Mouse (Mus musculus) gastrocnemius, adult 8-10 months (tissue): ENCODE measurements around the gene Ccdc7a. TPM values are rescaled to one million over a fixed set of nuclear protein-coding genes. Genes with fewer than 3 reads are reported as not detected.
"Not testable (repeated sequence)": the region's sequence is repeated elsewhere in the genome, so short reads cannot be mapped to it uniquely, and the experiment has no call there.

Source experiments
- DNase-seq, 2 experiments: peaks; one replicate each; pipeline ENCODE4 v3.0.0; 2022; ENCODE audit warnings: low spot score in 2 of 2
- total RNA-seq, 4 experiments: library from RNA; stranded (reverse); gene quantifications; 2 replicates each; pipeline ENCODE4 v1.2.4; 2022

The Ccdc7a gene
- total RNA-seq: not detected

DNA sequence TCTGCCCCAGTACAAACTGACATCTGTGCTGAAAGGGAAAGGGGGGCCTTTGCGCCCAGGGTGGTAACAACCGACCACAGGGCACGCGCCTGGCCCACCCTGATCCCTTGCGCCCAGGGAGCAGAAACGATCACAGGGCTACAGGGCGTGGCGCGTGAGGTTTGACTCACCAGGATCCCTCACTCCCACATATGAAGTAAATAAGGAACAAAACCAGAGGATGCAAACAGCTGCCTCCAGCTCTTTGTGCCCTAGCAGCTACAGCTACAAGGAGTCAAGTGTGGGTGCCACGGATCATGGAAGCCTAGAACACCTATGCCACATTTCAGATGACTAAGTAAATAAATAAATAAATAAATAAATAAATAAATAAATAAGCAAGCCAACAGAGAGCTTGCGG lies at the start of gene Ccdc7a:
TSS of gene Ccdc7a (minus strand) at position 101 of the 400 bp plus-strand sequence.
- not testable (repeated sequence) for DNase-seq

DNA sequence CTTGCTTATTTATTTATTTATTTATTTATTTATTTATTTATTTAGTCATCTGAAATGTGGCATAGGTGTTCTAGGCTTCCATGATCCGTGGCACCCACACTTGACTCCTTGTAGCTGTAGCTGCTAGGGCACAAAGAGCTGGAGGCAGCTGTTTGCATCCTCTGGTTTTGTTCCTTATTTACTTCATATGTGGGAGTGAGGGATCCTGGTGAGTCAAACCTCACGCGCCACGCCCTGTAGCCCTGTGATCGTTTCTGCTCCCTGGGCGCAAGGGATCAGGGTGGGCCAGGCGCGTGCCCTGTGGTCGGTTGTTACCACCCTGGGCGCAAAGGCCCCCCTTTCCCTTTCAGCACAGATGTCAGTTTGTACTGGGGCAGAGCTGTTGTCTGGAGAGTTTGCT lies 1.5 kb upstream of the Ccdc7a start, which contains the start of gene Ccdc7b:
TSS of gene Ccdc7b (plus strand) at position 301 of the 400 bp plus-strand sequence.
- DNase-seq: not testable (repeated sequence)

DNA sequence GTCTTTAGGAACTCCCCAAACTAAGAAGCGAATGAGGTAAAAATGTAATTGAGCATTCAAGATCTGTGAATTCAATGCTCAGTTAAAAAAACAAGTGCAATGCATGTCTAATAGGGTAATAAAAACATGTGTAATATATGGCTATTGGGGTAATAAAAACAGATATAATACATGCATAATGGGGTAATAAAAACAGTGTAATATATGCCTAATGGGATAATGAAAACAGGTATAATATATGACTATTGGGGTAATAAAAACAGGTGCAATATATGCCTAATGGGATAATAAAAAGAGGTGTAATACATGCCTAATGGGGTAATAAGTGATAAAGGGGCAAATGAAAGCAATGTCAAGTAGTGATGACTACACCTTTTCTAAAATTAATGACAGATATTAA lies 73.9 kb downstream of the Ccdc7a start:
- no peak for DNase-seq

DNA sequence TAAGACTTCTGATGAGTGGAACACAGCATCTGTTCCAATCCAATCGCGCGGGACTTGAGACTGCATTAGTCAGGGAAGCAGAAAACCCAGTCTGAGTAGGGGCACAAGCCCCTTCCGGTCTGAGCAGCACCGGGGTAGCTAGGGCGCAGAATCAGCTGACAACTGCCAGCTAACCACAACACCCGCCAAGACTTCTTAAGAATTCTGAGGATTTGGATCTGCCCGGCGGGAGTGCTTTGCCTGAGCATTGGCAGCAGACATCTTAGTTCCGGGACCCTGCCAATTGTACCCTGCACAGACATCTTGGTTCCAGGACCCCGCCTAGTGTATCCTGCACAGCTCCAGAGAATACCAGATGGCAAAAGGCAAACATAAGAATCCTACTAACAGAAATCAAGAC lies 116.4 kb downstream of the Ccdc7a start:
- DNase-seq: not testable (repeated sequence)

DNA sequence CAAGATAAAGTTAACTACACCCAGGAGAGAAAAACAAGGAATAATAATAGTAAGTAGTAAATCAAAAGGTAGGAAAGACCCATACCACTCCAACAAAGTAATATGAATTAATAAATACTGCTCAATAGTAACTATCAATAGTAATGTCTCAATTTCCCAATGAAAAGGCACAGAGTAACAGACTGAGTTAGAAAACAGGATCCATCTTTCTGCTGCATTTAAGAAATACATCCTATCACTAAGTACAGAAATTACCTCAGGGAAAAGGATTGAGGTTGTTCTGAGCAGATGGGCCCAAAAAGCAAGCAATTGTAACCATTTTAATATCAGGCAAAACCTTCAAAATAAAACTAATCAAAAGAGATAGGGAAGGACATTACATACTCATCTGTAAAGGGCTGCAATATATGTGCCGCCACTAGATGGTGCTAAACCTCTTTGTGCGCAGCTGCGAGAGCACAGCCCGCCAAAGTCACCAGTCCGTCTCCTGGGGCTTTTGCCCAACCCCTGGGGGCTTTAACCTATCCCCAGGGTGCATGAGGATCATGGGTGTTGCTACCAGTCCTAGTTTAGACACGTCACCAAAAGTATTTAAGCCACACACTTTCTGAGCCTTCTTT lies 124.2 kb downstream of the Ccdc7a start:
- peak in 1 of 2 experiments; percentile 20 for DNase-seq

DNA sequence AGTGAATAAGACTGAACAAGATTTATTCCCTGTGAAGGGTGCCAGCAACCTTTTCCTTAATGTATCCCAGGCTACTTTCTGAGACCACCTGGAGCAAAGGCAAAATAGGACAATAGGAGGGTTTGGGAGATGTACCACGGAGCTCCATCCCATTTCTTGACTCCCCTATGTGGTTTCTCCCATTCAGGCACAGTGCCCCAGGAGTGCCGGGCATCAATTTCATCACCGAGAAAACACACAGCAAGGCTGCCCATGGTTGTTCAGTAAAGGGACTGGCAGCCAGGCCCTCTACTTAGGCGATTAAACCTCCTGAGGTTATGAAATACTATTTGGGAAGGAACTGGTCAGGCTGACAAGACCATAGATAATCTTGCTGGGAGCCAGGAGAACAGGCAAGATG lies 131.9 kb downstream of the Ccdc7a start:
- no peak for DNase-seq

DNA sequence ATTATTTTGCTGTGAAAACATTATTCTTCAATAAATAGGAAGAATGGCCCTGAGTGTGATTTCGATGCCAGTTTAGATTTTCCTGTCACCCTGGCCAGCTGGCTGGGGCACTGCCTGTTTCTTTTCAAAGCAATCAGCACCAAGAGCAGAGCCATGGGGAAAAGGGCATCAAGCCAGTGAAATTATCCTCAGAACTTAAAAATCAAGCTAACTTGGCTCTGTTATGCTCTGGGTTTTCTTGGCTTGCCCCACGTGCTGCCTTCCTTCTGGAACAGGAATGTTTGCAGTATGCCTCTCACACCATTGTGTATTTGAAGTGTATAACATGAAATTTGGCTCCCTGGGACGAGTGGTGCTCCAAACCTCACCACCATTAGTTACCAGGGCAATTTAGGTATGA lies 182.6 kb downstream of the Ccdc7a start:
- no peak for DNase-seq

DNA sequence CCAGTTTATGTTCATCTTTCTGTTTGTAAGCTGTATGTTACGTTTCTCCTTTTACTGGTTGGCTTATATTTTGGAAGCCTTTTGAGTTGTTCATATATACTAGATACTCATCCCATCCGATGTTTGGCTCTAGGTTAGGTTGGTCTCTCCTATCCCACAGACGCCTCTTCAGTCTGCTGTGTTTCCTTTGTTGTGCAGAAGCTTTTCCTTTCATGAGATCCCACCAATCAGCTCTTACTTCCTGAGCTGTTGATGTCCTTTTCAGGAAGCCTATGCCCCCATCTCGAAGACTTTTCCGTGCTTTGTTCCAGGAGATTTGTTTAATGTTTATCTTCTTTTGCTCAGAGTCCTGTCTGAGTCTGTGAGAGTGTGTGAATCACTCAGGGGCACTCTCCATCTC lies 221.6 kb downstream of the Ccdc7a start:
- DNase-seq: no peak

DNA sequence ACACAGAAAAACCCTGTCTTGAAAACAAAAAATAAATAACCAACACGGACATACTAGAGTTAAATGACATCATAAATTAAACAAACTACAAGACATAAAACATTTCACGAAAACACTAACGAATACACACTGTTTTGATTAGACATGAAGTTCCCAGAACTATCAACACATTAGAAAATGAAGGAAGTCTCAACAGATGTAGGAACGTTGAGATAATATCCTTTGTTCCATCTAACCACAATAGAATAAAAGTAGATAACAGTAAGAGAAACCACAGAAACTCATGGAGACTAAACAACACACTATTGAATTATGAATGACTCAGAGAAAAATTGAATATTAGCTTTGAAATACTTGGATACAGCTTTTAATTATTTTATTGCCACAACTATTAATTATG lies 252.8 kb downstream of the Ccdc7a start:
- no peak for DNase-seq

DNA sequence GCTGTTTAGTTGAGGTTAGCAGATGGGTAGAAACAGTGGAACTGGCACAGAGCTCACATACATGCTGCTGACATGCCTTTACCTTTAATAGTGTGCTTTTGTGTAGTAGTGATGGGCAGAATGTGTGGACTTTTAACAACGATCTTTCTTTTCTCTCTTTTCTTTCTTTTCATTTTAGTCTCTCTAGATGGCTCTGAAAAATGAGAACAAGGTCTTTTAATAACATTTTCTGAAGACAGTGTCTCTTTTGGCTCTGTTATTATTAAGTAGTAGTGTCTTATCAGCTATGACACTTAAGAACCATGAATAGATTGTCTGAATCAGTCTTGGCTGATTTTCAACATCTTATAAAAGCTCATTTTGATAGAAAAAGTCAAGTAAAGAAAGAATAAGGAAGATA lies 266.7 kb downstream of the Ccdc7a start, which contains the start of gene Gm3952:
TSS of gene Gm3952 (minus strand) at position 101 of the 400 bp plus-strand sequence.
- no peak for DNase-seq

DNA sequence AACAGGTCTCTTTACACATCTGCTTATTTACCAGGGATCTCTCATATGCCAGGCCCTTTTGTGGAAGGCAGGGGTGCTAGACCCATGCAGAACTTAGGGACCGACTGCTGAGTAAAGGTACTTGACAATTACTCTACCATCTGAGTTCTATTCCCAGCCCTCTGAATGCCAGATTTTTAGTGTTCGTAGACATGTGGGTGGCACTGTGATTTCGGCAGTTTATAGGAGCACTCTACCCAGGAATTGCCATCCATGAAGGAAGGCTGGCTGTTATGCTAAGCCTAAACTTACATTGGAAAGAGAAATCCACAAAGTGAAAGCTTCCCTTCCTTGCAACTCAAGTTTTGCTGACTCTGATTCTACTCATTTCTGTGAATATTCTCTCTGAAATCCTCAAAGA lies 329.6 kb downstream of the Ccdc7a start:
- DNase-seq: no peak

DNA sequence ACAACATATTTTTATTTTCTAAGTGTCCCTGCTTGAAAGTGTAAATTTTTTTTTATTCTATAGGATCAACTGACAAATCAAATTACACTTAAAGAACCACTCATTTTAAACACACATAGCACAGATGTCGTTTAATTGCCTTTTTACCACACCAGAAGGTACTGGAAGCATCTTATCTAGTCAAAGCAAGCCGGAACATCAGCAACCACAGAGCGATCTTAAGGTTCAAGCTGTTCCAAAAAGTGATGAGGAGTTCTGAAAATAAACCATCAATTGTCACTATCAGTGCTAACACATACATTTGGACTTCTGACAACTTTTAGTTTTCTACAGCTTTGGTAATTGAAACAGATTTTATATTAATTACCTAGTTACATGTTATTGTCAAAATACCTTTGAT lies 331.2 kb downstream of the Ccdc7a start:
- DNase-seq: no peak

DNA sequence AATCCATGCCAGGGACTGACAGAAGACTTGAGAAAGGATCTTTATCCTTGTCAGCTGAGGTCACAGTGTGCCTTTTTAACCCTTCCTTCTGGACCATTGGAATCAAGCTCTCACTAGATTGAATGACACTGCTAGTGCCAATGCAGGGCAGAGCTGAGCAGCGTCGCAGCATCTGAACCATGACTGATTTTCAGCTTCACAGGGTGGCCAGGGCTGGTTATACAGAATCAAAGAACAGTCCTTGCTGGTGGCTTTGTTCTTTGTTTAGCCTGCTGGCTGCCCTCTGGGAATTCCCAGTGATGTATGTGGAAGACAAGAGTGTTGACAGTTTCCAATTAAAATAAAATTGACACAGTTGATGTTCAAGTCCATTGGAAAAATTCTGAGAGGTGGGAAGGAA lies 333.1 kb downstream of the Ccdc7a start:
- no peak for DNase-seq

DNA sequence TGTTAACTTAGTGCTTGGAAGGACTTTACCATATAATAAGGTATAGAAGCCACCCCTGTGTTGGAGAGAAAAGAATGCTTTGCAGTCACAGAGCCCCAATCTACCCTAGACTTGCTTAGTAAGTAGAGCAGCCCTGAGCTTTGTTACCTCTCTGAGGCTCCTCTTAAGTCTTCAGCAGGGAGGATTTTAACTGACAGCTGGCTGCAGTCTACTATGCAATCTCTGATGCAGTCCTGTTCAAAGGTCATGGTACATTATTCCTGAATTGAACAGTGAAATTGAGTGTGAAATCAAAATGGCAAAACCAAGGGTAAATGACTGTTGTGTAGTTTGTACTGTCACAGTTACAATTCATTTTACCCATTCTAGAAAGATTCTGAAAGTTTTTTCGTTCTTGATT lies 338.1 kb downstream of the Ccdc7a start:
- DNase-seq: no peak

DNA sequence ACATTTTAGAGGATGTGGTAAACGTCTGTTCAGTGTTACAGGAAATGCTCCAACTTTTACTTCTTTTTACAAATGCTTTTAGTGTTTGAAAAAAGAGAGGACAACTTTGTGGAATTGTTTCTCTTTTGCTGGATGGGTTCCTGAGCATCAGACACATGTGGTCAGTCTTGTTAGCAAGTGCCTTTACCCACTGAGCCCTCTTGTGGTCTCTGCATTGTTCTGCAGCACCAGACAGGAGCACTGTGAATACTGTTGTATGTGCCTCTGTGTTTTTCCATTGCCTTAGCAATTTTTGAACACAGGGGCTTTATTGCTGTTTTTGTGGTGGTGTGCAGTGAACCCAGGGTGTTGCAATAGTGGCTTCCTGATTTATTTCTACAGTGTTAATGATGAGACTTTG lies 340.5 kb downstream of the Ccdc7a start:
- DNase-seq: no peak

DNA sequence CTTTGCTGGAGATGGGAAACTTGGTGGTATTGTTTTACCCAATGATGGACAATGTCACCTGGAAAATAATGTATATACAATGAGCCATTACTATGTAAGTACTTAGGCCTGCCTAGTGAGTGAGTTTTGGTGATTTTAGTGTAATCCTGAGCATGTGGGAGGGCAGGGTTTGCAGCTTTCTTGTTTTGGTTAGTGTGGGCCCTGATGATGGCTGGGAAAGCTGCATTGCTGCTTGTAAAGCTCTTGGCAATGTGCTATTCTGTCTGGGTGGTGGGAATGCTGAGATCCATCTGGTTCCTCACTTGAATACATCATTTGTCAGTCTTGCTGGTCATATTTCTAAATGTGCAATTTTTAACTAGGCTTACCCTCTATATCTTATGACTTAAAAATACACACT lies 349.1 kb downstream of the Ccdc7a start:
- no peak for DNase-seq

DNA sequence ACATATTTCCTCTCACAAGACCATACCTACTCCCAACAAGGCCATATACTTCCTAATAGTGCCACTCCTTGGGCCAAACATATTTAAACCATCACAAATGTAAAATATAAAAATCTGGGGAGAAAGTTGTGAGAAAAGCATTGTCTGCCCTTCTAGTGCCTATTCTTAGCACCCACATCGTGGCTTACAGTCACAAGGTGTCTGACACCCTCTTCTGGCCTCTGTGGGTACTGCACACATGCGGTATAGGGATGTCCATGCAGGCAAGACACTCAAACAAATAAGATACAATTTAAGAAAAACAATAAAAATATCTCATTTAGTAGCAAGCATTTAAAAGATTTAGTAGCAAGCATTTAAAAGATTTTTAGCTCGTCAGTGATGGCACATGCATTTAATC lies 356.1 kb downstream of the Ccdc7a start:
- DNase-seq: peak; percentile 66 to 68

DNA sequence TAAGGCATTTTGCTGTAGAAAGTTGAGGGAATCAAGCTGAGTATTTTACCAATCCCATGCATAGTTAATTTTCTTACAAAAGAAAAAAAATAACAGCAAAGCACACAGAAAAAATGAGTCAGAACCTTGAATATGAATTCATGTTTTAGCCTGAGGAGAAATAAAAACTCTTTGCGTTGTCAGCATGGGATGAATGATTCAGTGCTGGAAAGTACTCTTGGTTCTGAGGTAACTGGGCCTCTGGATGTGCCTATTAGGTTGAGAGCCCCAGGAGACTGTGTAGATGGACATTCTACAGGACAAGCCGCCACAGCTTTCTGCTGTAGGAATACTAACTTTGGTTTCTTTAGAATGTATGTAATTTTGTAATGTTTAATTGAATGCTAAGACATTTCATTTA lies 360.5 kb downstream of the Ccdc7a start:
- DNase-seq: no peak

DNA sequence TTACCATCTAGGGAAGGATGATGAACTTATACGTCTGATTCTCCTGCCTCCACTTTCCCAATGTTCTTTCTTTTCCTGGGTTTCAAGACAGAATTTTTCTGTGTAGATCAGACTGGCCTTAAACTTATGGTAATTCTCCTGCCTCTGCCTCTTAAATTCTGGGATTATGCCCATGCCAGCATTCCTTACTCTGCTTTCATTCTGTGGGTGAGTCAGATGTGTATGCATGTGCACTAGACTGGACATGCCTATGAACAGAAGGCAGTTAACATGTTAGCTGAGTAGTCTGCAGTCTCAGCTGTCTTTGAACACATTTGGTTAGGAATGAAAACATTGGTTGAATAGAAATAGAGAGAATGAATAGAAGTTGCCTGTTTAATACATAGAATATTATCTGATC lies 360.9 kb downstream of the Ccdc7a start:
- no peak for DNase-seq

DNA sequence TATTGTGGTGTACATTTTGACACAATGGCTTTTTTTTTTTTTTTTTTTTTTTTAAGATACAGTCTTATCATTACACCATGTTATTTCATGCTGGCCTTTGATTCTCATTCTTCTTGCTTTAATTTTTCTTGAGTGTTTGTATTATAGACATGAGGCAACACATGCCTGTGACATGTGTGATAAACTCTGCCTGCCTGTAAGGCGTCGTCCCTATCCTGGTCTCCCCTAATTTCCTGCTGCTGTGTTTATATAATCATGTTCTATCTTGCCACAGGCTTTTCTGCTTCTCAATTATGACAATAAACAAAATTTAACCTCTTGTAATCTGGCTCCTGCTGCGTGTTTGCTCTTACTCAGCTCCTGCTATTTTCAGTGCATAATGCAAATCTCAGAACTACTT lies 367.4 kb downstream of the Ccdc7a start:
- no peak for DNase-seq

DNA sequence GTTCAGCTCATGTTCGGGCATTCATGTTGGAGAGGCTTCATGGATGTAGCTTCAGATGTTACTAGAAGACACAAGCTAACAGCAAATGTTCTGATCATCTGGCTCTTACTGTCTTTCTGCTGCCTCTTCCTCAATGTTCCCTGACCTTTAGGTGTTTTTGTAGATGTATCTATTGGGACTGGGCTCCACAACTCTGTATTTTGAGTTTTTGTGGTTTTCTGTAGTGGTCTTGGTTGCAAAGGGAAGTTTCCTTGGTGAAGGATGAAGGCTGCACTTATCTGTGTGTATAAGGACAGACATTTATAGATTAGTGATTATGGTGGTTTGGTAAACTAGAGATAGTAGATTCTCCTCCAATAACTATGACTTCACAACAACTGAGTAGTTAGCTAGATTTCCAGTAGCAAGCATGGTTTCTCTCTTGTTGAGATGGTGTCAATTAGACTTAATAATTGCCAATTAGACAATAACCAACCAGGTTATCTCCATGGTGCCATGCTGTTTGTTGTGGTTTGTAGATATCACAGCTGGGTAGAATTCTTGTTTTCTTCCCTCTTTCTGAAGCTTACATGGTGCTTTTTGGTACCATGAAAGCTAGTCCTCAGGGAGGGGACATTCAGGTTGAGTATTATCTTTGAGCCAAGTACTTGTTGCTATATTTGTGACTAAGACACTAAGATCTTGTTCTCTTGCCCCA lies 368.5 kb downstream of the Ccdc7a start:
- DNase-seq: no peak

DNA sequence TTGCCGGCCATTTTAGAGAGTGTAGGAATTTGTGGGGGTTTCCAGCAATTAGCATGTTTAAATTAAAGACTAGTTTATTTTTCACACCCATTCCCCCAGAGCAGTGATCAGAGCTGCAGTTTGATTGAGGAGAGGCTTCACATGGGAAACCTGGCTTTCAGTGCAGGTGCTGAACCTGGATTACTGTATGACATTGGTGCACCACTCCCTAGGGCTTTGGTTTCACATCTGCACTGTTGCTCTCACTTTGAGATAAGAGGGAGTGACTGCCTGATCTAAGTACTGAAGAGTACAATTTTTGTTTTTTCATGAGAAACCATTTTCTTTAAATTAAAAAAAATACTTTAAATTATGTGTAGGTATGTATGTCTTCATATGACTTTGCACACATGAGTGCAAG lies 375.3 kb downstream of the Ccdc7a start:
- no peak for DNase-seq

DNA sequence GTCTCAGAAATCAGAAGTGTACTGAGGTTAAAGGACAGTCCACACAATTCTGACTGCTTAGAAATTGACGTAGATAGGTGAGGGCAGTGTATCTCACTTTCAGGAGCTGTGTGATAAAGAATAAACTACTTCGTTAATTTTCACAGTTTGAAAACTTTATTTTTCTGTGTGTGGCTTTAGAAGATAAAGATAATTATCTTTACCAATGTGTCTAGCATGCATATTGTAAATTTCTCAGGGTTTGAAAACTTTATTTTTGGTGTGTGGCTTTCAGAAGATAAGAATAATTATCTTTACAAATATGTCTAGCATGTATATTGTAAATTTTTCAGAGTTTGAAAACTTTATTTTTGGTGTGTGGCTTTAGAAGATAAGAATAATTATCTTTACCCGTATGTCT lies 376.6 kb downstream of the Ccdc7a start:
- DNase-seq: no peak
